Mouse (Mus musculus) Patski (cell line): ENCODE data around the gene 2310022B05Rik. TPM values are rescaled to one million over a fixed set of nuclear protein-coding genes. Genes with fewer than 3 reads are reported as not detected.

Source experiments
- ATAC-seq: fragments of 100-300 bp; one replicate; pipeline ENCODE4 v1.8.0; 2021
- CTCF ChIA-PET: fragments of 350-600 bp; sonication (Branson Sonifier 250); formaldehyde crosslinking; loops from one replicate; lab custom pipeline; 2022; ENCODE audit warnings: inconsistent platforms; lab: Charles Lee
- POLR2A ChIA-PET: fragments of 350-600 bp; sonication (Branson Sonifier 250); formaldehyde crosslinking; loops from one replicate; lab custom pipeline; 2022; ENCODE audit warnings: antibody characterized with exemption, inconsistent platforms; lab: Charles Lee
- DNase-seq: peaks from one replicate; pipeline ENCODE4 v3.0.0-alpha.2; 2011; ENCODE audit warnings: low read depth, low spot score
- H3K27me3 ChIP-seq: fragments of 371-371 bp; one replicate; pipeline ENCODE4 v1.5.1; 2021
- CTCF ChIP-seq: fragments of 100-300 bp; IDR thresholded peaks from one replicate; pipeline ENCODE4 v1.5.1; 2021
- in situ Hi-C: fragments of 300-500 bp; cut with MboI; formaldehyde crosslinking; loops from 3 replicates; pipeline ENCODE4 v1.11.1; 2018; ENCODE audit warnings: low pct_unique_long_range_greater_than_20kb, mixed read lengths
- polyA plus RNA-seq: library from polyadenylated mRNA; unstranded; gene quantifications from one replicate; pipeline ENCODE4 v1.2.3, GENCODE M21; 2021

Gene 2310022B05Rik
- polyA plus RNA-seq, 1 experiment from 2014 or later: 84.9 TPM

DNA sequence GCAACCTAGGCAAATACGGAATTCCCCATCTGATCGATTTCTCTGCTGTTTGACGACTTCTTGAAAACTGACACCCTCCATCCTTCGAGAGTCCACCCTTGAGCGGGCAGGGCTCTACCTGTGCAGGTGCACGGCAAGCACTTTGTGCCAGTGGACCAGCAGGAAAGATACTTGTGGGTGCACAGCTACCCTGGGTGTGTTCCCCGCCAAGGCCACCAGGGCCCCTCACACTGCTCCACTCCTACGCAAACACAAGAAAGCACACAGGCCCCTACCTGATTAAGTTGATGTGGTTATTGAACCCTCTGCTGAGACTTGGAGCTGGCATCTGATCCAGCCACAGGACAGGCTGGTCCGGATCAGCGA lies 18.6 kb upstream of the 2310022B05Rik start:
- ChIA-PET CTCF (interaction anchor here (0.8 to 2.6 kb wide), 3 partner anchors 9 to 73 kb away, joined by 3 to 8 read pairs (median 4); no protein-coding TSS in a partner anchor), POLR2A (interaction anchor here (0.6 kb wide), 1 partner anchor 31 kb away, joined by 3 read pairs; no protein-coding TSS in a partner anchor)
- in situ Hi-C loops: no loop called here
- no peaks in the 10 kb centered on the region for H3K27me3 ChIP-seq
- ATAC-seq (no peak), DNase-seq (no peak)
- TF ChIP-seq CTCF: no peak

DNA sequence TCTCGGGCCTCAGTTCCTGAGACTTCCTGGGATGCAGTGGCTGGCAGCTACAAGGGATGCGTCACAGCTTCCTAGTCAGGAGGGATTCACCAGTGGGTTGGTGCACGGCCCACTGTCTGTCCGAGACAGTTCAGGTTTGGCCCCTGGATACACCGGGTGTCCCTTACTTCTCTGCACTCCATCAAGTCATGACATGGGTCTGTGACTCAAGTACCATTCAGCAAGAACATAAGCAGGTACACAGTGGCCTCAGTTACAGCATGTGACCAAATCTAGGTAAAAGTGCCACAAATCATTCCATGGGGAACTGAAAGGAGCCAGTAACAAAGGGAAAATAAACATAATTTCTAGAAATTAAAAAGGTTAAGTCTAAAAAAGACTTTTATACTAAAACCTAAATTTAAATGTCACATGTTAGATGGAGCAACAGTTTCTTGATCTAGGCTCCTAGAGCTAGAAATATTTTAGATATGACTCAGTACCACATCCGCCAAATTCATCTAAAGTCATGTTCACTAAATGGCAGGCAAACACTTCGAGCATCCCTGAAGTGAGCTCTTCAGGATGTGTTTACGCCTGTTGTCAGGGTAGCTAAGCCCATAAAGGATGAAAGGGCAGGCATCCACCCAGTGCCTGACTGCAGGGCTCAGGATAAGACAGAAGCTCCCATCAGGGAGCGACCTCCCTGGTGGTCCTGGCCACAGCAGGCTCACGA lies 18.1 kb upstream of the 2310022B05Rik start:
- POLR2A ChIA-PET: interaction anchor here (0.6 kb wide), 1 partner anchor 32 kb away, joined by 3 read pairs; no protein-coding TSS in a partner anchor

GRCm38 (mm10) chr8:124678246-124678645 lies 15.1 kb upstream of the 2310022B05Rik start:
- POLR2A ChIA-PET: no interaction called here
- in situ Hi-C loops: loop anchor here (10.0 kb wide), 1 partner anchor 283 kb away; no protein-coding TSS in a partner anchor
- TF ChIP-seq CTCF: no peak
- CTCF ChIA-PET: interaction anchor here (1.2 to 2.7 kb wide), 5 partner anchors 47 to 74 kb away, joined by 4 to 28 read pairs (median 5); no protein-coding TSS in a partner anchor
- DNase-seq: no peak
- no peak for ATAC-seq
- no peaks in the 10 kb centered on the region for H3K27me3 ChIP-seq

More for the DNA sequence above, 18.1 kb upstream of the 2310022B05Rik start:
- in situ Hi-C loops: no loop called here
- DNase-seq: peak; percentile 48
- no peaks in the 10 kb centered on the region for H3K27me3 ChIP-seq
- CTCF ChIA-PET: interaction anchor here (0.7 to 2.6 kb wide), 5 partner anchors 9 to 73 kb away, joined by 3 to 8 read pairs (median 3); no protein-coding TSS in a partner anchor
- no peak for ATAC-seq
- TF ChIP-seq CTCF: no peak

GRCm38 (mm10) chr8:124677486-124677885 lies 14.3 kb upstream of the 2310022B05Rik start:
- in situ Hi-C loops: loop anchor here (10.0 kb wide), 1 partner anchor 283 kb away; no protein-coding TSS in a partner anchor
- CTCF ChIA-PET: interaction anchor here (0.7 to 2.7 kb wide), 15 partner anchors 9 to 186 kb away, joined by 3 to 28 read pairs (median 4); no protein-coding TSS in a partner anchor
- POLR2A ChIA-PET: interaction anchor here (0.7 to 1.9 kb wide), 4 partner anchors 9 to 200 kb away, joined by 3 to 8 read pairs (median 3); no protein-coding TSS in a partner anchor
- no peak for ATAC-seq
- DNase-seq: no peak
- no peak for TF ChIP-seq CTCF
- no peaks in the 10 kb centered on the region for H3K27me3 ChIP-seq

GRCm38 (mm10) chr8:124677078-124677477 lies 13.9 kb upstream of the 2310022B05Rik start:
- in situ Hi-C loops: loop anchor here (10.0 kb wide), 1 partner anchor 282 kb away; no protein-coding TSS in a partner anchor
- TF ChIP-seq CTCF: no peak
- POLR2A ChIA-PET: interaction anchor here (0.7 to 1.9 kb wide), 4 partner anchors 9 to 200 kb away, joined by 3 to 8 read pairs (median 3); no protein-coding TSS in a partner anchor
- ATAC-seq (no peak), DNase-seq (no peak)
- no peaks in the 10 kb centered on the region for H3K27me3 ChIP-seq
- CTCF ChIA-PET: interaction anchor here (0.7 to 2.7 kb wide), 14 partner anchors 9 to 186 kb away, joined by 3 to 28 read pairs (median 4); no protein-coding TSS in a partner anchor

GRCm38 (mm10) chr8:124676661-124677060 lies 13.5 kb upstream of the 2310022B05Rik start:
- ATAC-seq: no peak
- H3K27me3 ChIP-seq: no peaks in the 10 kb centered on the region
- in situ Hi-C loops: loop anchor here (10.0 kb wide), 1 partner anchor 282 kb away; no protein-coding TSS in a partner anchor
- CTCF ChIA-PET: interaction anchor here (0.9 to 2.7 kb wide), 11 partner anchors 12 to 185 kb away, joined by 3 to 28 read pairs (median 3); no protein-coding TSS in a partner anchor
- TF ChIP-seq CTCF: no peak
- no peak for DNase-seq
- POLR2A ChIA-PET: interaction anchor here (1.3 to 1.9 kb wide), 2 partner anchors 8 to 59 kb away, joined by 3 to 8 read pairs; no protein-coding TSS in a partner anchor

- no peaks in the 10 kb centered on the region for H3K27me3 ChIP-seq
Observed at GRCm38 (mm10) chr8:124672345-124672744, 9.2 kb upstream of the 2310022B05Rik start.

DNA sequence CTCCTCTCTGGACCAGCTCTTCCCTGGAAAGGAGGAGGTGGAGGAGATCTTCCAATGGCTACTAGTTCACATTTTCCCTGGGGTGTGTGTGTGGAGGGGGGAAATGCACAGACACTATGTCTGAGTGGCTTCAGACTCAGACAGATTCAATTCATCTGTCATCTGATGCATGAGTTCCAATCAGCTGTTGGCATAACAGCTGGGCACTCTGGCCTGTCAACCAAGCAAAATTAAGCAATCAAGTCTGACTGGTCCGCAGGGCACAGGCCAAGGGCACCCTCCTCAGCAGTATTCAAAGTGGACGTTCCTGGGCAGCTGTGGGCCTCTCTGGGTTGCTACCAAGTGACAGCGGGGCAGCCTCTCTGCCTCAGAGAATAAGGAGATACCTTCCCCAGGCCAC lies 5.6 kb upstream of the 2310022B05Rik start:
- no peak for TF ChIP-seq CTCF
- ChIA-PET CTCF (interaction anchor here (1.4 kb wide), 1 partner anchor 9 kb away, joined by 5 read pairs; no protein-coding TSS in a partner anchor), POLR2A (interaction anchor here (1.0 kb wide), 1 partner anchor 9 kb away, joined by 3 read pairs; no protein-coding TSS in a partner anchor)
- in situ Hi-C loops: no loop called here
- DNase-seq (no peak), ATAC-seq (no peak)
- H3K27me3 ChIP-seq: no peaks in the 10 kb centered on the region

More at GRCm38 (mm10) chr8:124672345-124672744, 9.2 kb upstream of the 2310022B05Rik start:
- ChIA-PET POLR2A (interaction anchor here (1.5 kb wide), 2 partner anchors 29 to 51 kb away, joined by 4 to 5 read pairs; no protein-coding TSS in a partner anchor), CTCF (interaction anchor here (0.9 to 1.8 kb wide), 5 partner anchors 11 to 67 kb away, joined by 3 to 5 read pairs (median 5); no protein-coding TSS in a partner anchor)
- no peak for TF ChIP-seq CTCF
- DNase-seq: peak; percentile 67
- in situ Hi-C loops: loop anchor here (5.0 to 10.0 kb wide), 2 partner anchors 55 to 278 kb away; no protein-coding TSS in a partner anchor
- ATAC-seq: peak; percentile 54

DNA sequence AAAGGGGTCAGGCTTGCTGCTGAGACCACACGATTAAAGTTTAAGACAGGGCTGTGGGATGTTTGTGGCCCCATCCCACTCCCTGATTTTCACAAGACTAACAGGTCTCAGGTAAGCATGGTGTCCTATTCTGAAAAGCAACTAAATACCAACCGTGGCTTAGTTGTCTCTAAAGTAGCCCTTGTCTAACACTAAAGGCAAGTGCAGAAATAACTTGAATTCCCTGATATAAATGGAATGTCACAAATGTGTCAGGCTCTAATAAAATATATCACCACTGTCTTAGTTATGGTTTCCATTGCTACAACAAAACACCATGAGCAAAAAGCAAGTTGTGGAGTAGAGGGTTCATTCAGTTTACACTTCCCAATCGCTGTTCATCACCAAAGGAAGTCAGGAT lies 1.2 kb upstream of the 2310022B05Rik start:
- POLR2A ChIA-PET: no interaction called here
- ATAC-seq (no peak), DNase-seq (no peak)
- CTCF ChIA-PET: no interaction called here
- TF ChIP-seq CTCF: no peak
- in situ Hi-C loops: no loop called here
- H3K27me3 ChIP-seq: no peaks in the 10 kb centered on the region

GRCm38 (mm10) chr8:124663874-124664230 lies 683 bp upstream of the 2310022B05Rik start:
- ChIA-PET CTCF (no interaction called here), POLR2A (no interaction called here)
- ATAC-seq (no peak), DNase-seq (no peak)
- in situ Hi-C loops: no loop called here
- TF ChIP-seq CTCF: no peak
- no peaks in the 10 kb centered on the region for H3K27me3 ChIP-seq
